Mouse (Mus musculus): ENCODE measurements around the gene Myrf. TPM values are rescaled to one million over a fixed set of nuclear protein-coding genes. Genes with fewer than 3 reads are reported as not detected.

Gene Myrf
- polyA plus RNA-seq, 1 experiment = 15.9 TPM

DNA sequence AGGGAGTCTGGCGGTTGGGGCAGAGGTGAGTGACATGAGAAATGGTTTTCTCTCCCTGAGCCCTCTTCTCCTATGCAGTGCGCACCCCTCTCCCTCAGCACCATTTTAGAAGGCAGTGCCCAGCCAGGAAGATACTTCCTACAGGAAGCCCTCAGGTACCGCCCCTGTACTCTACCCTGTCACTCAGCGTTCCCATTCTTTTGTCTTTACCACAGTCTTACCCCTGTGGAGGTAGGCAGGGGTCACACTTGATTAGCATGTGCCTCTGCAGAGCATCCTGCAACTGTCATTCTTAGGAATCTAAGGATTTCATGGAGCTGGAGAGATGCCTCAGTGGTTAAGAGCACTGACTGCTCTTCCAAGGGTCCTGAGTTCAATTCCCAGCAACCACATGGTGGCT, 17.0 kb downstream of the Myrf start:
- Histone ChIP-seq H3K4me3 (ENCODE audit: low read depth, low read length) (no peak overlapping the region), H3K9ac (ENCODE audit: low read depth, poor library complexity, severe bottlenecking) (no peak overlapping the region), H3K27me3 (ENCODE audit: control insufficient read depth, insufficient read depth, low read length, poor library complexity, severe bottlenecking) (no peaks in the 10 kb centered on the region), H3K27ac (ENCODE audit: insufficient read depth, low read length) (peak overlapping the region; percentile 29; the same call in 1 of the 2 replicates), H3K36me3 (ENCODE audit: control insufficient read depth, insufficient read depth, low read length, poor library complexity, severe bottlenecking) (no peaks in the 10 kb centered on the region), H3K9me3 (replicated peaks; ENCODE audit: control insufficient read depth, insufficient read depth, low read length, poor library complexity, severe bottlenecking) (no peaks in the 10 kb centered on the region), H3K4me1 (ENCODE audit: control insufficient read depth, insufficient read depth, low read length) (peaks cover 13% of the 10 kb centered on the region)
- TF ChIP-seq POLR2A (IDR thresholded peaks at IDR 0.05; ENCODE audit: insufficient read depth, low read length) = no peak
- TF ChIP-seq CTCF (IDR thresholded peaks at IDR 0.05; ENCODE audit: low read depth, low read length) = no peak
- no peak for TF ChIP-seq EP300 (IDR thresholded peaks at IDR 0.05; ENCODE audit: insufficient read depth, low read depth, low read length)

DNA sequence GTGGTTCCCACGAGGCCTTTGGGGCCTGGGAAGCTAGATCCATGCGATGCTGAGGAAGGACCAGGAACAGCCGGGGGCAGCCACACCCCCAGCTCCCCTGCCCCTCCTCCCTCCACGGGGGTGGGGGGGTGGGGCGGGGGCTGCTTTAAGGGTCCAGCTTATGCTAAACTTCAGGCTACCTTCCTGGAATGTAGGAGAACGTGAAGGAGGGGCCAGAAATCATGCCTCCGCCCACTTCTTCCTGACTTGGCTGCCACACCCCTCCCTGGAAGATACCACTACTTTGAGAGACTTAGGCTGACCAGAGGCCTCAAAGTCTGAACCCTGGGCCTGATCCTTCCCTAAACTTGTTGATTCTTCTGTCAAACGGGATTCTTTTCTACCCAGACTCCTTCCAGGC, 17.9 kb downstream of the Myrf start:
- Histone ChIP-seq H3K36me3 (ENCODE audit: control insufficient read depth, insufficient read depth, low read length, poor library complexity, severe bottlenecking) (no peaks in the 10 kb centered on the region), H3K4me1 (ENCODE audit: control insufficient read depth, insufficient read depth, low read length) (peaks cover 9% of the 10 kb centered on the region)
- TF ChIP-seq POLR2A (IDR thresholded peaks at IDR 0.05; ENCODE audit: insufficient read depth, low read length) (no peak), EP300 (IDR thresholded peaks at IDR 0.05; ENCODE audit: insufficient read depth, low read depth, low read length) (no peak)

DNA sequence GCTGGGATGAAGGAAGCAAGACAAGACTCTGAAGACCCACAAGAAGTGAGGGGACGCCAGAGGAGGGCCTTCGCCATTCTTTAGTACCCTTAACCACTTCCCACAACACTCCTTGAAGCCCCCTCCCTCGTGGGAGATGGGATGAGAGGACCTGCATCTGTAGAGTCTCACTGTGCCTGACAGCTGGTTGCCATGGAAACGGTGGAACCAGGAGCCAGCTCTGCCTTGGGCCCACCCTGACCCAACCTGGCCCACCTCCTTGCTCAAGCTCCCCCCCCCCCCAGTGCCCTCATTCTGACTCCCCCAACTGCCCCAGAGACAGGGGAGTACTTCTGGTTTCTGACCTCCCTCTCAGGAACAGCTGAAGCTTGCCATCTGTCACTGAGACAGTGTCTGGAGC, 19.0 kb downstream of the Myrf start:
- H3K27me3 ChIP-seq (ENCODE audit: control insufficient read depth, insufficient read depth, low read length, poor library complexity, severe bottlenecking) = no peaks in the 10 kb centered on the region
- no peak overlapping the region for H3K4me3 ChIP-seq (ENCODE audit: low read depth, low read length)
- H3K36me3 ChIP-seq (ENCODE audit: control insufficient read depth, insufficient read depth, low read length, poor library complexity, severe bottlenecking) = no peaks in the 10 kb centered on the region
- H3K27ac ChIP-seq (ENCODE audit: insufficient read depth, low read length) = no peak overlapping the region
- H3K9ac ChIP-seq (ENCODE audit: low read depth, poor library complexity, severe bottlenecking) = no peak overlapping the region
- peaks cover 5% of the 10 kb centered on the region for H3K4me1 ChIP-seq (ENCODE audit: control insufficient read depth, insufficient read depth, low read length)
- H3K9me3 ChIP-seq (replicated peaks; ENCODE audit: control insufficient read depth, insufficient read depth, low read length, poor library complexity, severe bottlenecking) = no peaks in the 10 kb centered on the region
- TF ChIP-seq POLR2A (IDR thresholded peaks at IDR 0.05; ENCODE audit: insufficient read depth, low read length) (no peak), EP300 (IDR thresholded peaks at IDR 0.05; ENCODE audit: insufficient read depth, low read depth, low read length) (no peak), CTCF (IDR thresholded peaks at IDR 0.05; ENCODE audit: low read depth, low read length) (no peak)

More for the DNA sequence above, 17.9 kb downstream of the Myrf start:
- Histone ChIP-seq H3K27ac (ENCODE audit: insufficient read depth, low read length) (peak overlapping the region; percentile 29), H3K4me3 (ENCODE audit: low read depth, low read length) (no peak overlapping the region), H3K9ac (ENCODE audit: low read depth, poor library complexity, severe bottlenecking) (no peak overlapping the region), H3K27me3 (ENCODE audit: control insufficient read depth, insufficient read depth, low read length, poor library complexity, severe bottlenecking) (no peaks in the 10 kb centered on the region), H3K9me3 (replicated peaks; ENCODE audit: control insufficient read depth, insufficient read depth, low read length, poor library complexity, severe bottlenecking) (no peaks in the 10 kb centered on the region)

DNA sequence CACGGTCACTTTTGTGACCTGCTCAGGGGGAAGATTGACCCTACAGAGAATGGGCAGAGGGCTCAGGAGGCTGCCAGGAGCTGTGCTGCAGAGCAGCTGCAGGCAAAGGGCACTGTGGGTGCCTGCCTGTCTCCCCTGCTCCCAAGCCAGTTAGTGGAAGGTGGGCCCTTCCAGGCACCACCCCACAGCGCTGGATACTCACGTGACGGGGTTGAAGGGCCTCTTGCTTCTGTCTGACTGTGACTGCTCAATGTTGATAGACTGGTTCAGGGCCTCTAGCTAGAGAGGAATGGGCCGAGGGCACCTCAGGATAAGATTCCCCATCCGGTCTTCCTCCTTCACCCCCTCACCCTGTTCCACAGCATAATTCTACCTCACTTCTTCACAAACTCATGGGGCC, 21.0 kb downstream of the Myrf start:
- no peaks in the 10 kb centered on the region for H3K36me3 ChIP-seq (ENCODE audit: control insufficient read depth, insufficient read depth, low read length, poor library complexity, severe bottlenecking)
- H3K9ac ChIP-seq (ENCODE audit: low read depth, poor library complexity, severe bottlenecking) = no peak overlapping the region; the same call in 1 of the 2 replicates
- no peak for TF ChIP-seq CTCF (IDR thresholded peaks at IDR 0.05; ENCODE audit: low read depth, low read length)
- TF ChIP-seq EP300 (IDR thresholded peaks at IDR 0.05; ENCODE audit: insufficient read depth, low read depth, low read length) = no peak
- TF ChIP-seq POLR2A (IDR thresholded peaks at IDR 0.05; ENCODE audit: insufficient read depth, low read length) = no peak
- peaks cover 8% of the 10 kb centered on the region for H3K4me1 ChIP-seq (ENCODE audit: control insufficient read depth, insufficient read depth, low read length)
- no peaks in the 10 kb centered on the region for H3K27me3 ChIP-seq (ENCODE audit: control insufficient read depth, insufficient read depth, low read length, poor library complexity, severe bottlenecking)
- H3K9me3 ChIP-seq (replicated peaks; ENCODE audit: control insufficient read depth, insufficient read depth, low read length, poor library complexity, severe bottlenecking) = no peaks in the 10 kb centered on the region
- H3K4me3 ChIP-seq (ENCODE audit: low read depth, low read length) = no peak overlapping the region
- no peak overlapping the region for H3K27ac ChIP-seq (ENCODE audit: insufficient read depth, low read length)

DNA sequence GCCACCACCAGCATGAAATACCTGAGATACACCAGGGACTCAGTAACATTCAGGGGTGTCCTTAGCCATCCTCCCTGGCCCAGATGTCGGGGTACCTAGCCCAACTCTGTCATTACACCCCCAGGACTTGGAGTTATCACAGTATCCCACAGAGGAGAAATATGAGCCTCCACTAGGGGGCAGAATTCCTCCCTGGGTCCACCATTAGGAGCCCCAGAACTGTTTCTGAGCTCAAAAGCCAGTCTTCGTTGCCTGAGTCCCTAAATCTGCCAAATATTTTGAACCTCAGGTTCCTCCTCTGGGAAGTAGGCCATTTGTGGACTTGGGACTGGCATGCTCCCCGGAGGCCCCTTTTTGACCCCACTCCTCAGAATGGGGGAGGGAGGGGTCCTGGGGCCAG, 21.4 kb downstream of the Myrf start:
- Histone ChIP-seq H3K4me1 (ENCODE audit: control insufficient read depth, insufficient read depth, low read length) (peaks cover 4% of the 10 kb centered on the region), H3K27ac (ENCODE audit: insufficient read depth, low read length) (no peak overlapping the region), H3K4me3 (ENCODE audit: low read depth, low read length) (no peak overlapping the region), H3K9ac (ENCODE audit: low read depth, poor library complexity, severe bottlenecking) (no peak overlapping the region; the same call in 1 of the 2 replicates), H3K36me3 (ENCODE audit: control insufficient read depth, insufficient read depth, low read length, poor library complexity, severe bottlenecking) (peaks cover under 1% of the 10 kb centered on the region), H3K9me3 (replicated peaks; ENCODE audit: control insufficient read depth, insufficient read depth, low read length, poor library complexity, severe bottlenecking) (no peaks in the 10 kb centered on the region), H3K27me3 (ENCODE audit: control insufficient read depth, insufficient read depth, low read length, poor library complexity, severe bottlenecking) (no peaks in the 10 kb centered on the region)
- TF ChIP-seq CTCF (IDR thresholded peaks at IDR 0.05; ENCODE audit: low read depth, low read length) (peak; percentile 47), POLR2A (IDR thresholded peaks at IDR 0.05; ENCODE audit: insufficient read depth, low read length) (no peak)

DNA sequence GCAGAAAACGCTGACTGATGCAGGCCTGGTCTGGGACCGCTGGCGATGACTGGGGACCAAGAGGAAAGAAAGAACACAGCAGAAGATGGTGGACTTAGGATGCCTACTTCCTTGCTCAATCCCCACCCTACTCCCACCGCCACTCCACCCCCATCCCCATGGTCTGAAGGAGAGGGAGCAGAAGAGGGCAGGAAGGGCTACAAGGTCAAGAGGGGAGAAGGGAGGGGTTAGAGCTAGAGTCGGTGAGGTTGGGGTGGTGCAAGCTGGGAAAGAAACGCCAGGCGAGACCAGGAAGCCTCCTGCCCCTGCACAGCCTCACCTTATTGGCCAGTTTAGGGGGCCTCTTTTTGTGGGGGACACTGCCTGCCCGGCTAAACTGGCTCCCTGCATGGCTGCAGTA, 24.4 kb downstream of the Myrf start:
- Histone ChIP-seq H3K27me3 (ENCODE audit: control insufficient read depth, insufficient read depth, low read length, poor library complexity, severe bottlenecking) (no peaks in the 10 kb centered on the region), H3K9me3 (replicated peaks; ENCODE audit: control insufficient read depth, insufficient read depth, low read length, poor library complexity, severe bottlenecking) (no peaks in the 10 kb centered on the region), H3K4me1 (ENCODE audit: control insufficient read depth, insufficient read depth, low read length) (peaks cover 3% of the 10 kb centered on the region), H3K27ac (ENCODE audit: insufficient read depth, low read length) (no peak overlapping the region), H3K9ac (ENCODE audit: low read depth, poor library complexity, severe bottlenecking) (no peak overlapping the region), H3K36me3 (ENCODE audit: control insufficient read depth, insufficient read depth, low read length, poor library complexity, severe bottlenecking) (peaks cover 6% of the 10 kb centered on the region), H3K4me3 (ENCODE audit: low read depth, low read length) (no peak overlapping the region)
- TF ChIP-seq POLR2A (IDR thresholded peaks at IDR 0.05; ENCODE audit: insufficient read depth, low read length) (no peak), EP300 (IDR thresholded peaks at IDR 0.05; ENCODE audit: insufficient read depth, low read depth, low read length) (no peak), CTCF (IDR thresholded peaks at IDR 0.05; ENCODE audit: low read depth, low read length) (no peak)

Measured in ES-Bruce4 (cell line).